Mouse (Mus musculus) CH12.LX (cell line): ENCODE results near the gene Dsn1. TPM values are rescaled to one million over a fixed set of nuclear protein-coding genes. Genes with fewer than 3 reads are reported as not detected.

Experiments used
- DNase-seq: peaks from one replicate; pipeline ENCODE4 v3.0.0-alpha.2; 2013; ENCODE audit errors: extremely low read depth
- H3K27ac ChIP-seq: 2 replicates; pipeline ENCODE4 v1.5.1; 2012; ENCODE audit warnings: low read depth, mild to moderate bottlenecking, control low read depth, moderate library complexity; ENCODE audit not compliant: insufficient read depth
- H3K27me3 ChIP-seq: replicated peaks from 2 replicates; pipeline ENCODE3; 2012; ENCODE audit warnings: inconsistent platforms
- H3K36me3 ChIP-seq, 2 experiments: replicated peaks in 1 of 2; 2 replicates each; pipeline versions ENCODE3 to v1.6.1; 2012; ENCODE audit warnings: inconsistent platforms in 1 of 2, low read length in 1 of 2, mild to moderate bottlenecking in 1 of 2, mixed read lengths in 1 of 2, moderate library complexity in 1 of 2; ENCODE audit not compliant: control insufficient read depth in 1 of 2, insufficient read depth in 1 of 2
- H3K4me1 ChIP-seq, 2 experiments: 2 replicates each; pipeline ENCODE4 v1.6.1; 2012; ENCODE audit warnings: inconsistent platforms in 1 of 2, moderate library complexity in 1 of 2; ENCODE audit not compliant: insufficient read depth in 2 of 2, control insufficient read depth in 1 of 2
- H3K4me2 ChIP-seq: 2 replicates; pipeline ENCODE4 v1.6.1; 2012; ENCODE audit warnings: low read depth, mild to moderate bottlenecking, control low read depth; ENCODE audit not compliant: poor library complexity, insufficient read depth, severe bottlenecking
- H3K4me3 ChIP-seq, 3 experiments: fragments of 150-350 bp in 1 of 3; sonication (generic) in 1 of 3; replicated peaks in 1 of 3; 2 replicates each; pipeline versions ENCODE3 to v1.5.1; 2011 to 2012; ENCODE audit warnings: low read depth in 2 of 3, low read length in 2 of 3, mild to moderate bottlenecking in 2 of 3, moderate library complexity in 2 of 3, control low read depth in 1 of 3, improper control_type of control experiment in 1 of 3, inconsistent platforms in 1 of 3, mixed read lengths in 1 of 3; ENCODE audit not compliant: poor library complexity in 1 of 3
- H3K79me2 ChIP-seq: replicated peaks from 2 replicates; pipeline ENCODE4 v1.6.1; 2012; ENCODE audit warnings: mild to moderate bottlenecking, moderate library complexity; ENCODE audit not compliant: control insufficient read depth, poor library complexity, insufficient read depth, severe bottlenecking; ENCODE audit errors: extremely low read depth
- H3K9ac ChIP-seq: 2 replicates; pipeline ENCODE4 v1.6.1; 2012; ENCODE audit warnings: low read depth, mild to moderate bottlenecking, control low read depth, moderate library complexity; ENCODE audit not compliant: insufficient read depth
- H3K9me3 ChIP-seq: replicated peaks from 2 replicates; pipeline ENCODE3; 2012; ENCODE audit warnings: low read length, inconsistent platforms, mixed read lengths
- CTCF ChIP-seq, 2 experiments: IDR thresholded peaks in 1 of 2; conservative IDR thresholded peaks in 1 of 2; 2 replicates each; pipeline ENCODE4 v1.5.1; 2011 to 2012; ENCODE audit warnings: low read depth in 2 of 2, low read length in 2 of 2, improper control_type of control experiment in 1 of 2, inconsistent platforms in 1 of 2, mild to moderate bottlenecking in 1 of 2, moderate library complexity in 1 of 2
- E2F4 ChIP-seq: IDR thresholded peaks from 2 replicates; pipeline ENCODE4 v1.6.1; 2011; ENCODE audit warnings: low read depth, low read length, improper control_type of control experiment; ENCODE audit not compliant: insufficient replicate concordance
- ELF1 ChIP-seq: IDR thresholded peaks from 2 replicates; pipeline ENCODE4 v1.6.1; 2014; ENCODE audit warnings: low read depth, mild to moderate bottlenecking, inconsistent platforms, low read length, improper control_type of control experiment
- EP300 ChIP-seq: IDR thresholded peaks from 2 replicates; pipeline ENCODE4 v1.6.1; 2011; ENCODE audit warnings: low read length, improper control_type of control experiment
- ETS1 ChIP-seq: conservative IDR thresholded peaks from 2 replicates; pipeline ENCODE4 v1.6.1; 2012; ENCODE audit warnings: low read depth, mild to moderate bottlenecking, inconsistent platforms, low read length, improper control_type of control experiment, moderate library complexity
- GABPA ChIP-seq: IDR thresholded peaks from 2 replicates; pipeline ENCODE4 v1.6.1; 2012; ENCODE audit warnings: low read depth, low read length, improper control_type of control experiment, inconsistent platforms; ENCODE audit not compliant: insufficient replicate concordance
- IRF4 ChIP-seq: IDR thresholded peaks from 2 replicates; pipeline ENCODE4 v1.6.1; 2014; ENCODE audit warnings: low read depth, mild to moderate bottlenecking, inconsistent platforms, low read length, improper control_type of control experiment
- MAFK ChIP-seq: IDR thresholded peaks from 2 replicates; pipeline ENCODE4 v1.6.1; 2011; ENCODE audit warnings: low read length, improper control_type of control experiment; ENCODE audit not compliant: insufficient replicate concordance
- MAX ChIP-seq: IDR thresholded peaks from 2 replicates; pipeline ENCODE4 v1.6.1; 2011; ENCODE audit warnings: low read length, improper control_type of control experiment
- MAZ ChIP-seq: IDR thresholded peaks from 2 replicates; pipeline ENCODE4 v1.6.1; 2012; ENCODE audit warnings: low read depth, mild to moderate bottlenecking, inconsistent platforms, low read length, improper control_type of control experiment, moderate library complexity
- MEF2A ChIP-seq: IDR thresholded peaks from 2 replicates; pipeline ENCODE4 v1.6.1; 2014; ENCODE audit warnings: low read depth, mild to moderate bottlenecking, inconsistent platforms, low read length, improper control_type of control experiment, borderline replicate concordance
- NELFE ChIP-seq: IDR thresholded peaks from 2 replicates; pipeline ENCODE4 v1.6.1; 2011; ENCODE audit warnings: low read depth, low read length, improper control_type of control experiment
- PAX5 ChIP-seq: IDR thresholded peaks from 2 replicates; pipeline ENCODE4 v1.6.1; 2012; ENCODE audit warnings: low read length, inconsistent platforms, mixed read lengths
- POLR2A ChIP-seq: IDR thresholded peaks from 2 replicates; pipeline ENCODE4 v1.6.1; 2011; ENCODE audit warnings: low read depth, mild to moderate bottlenecking, improper control_type of control experiment, low read length
- SIN3A ChIP-seq: IDR thresholded peaks from 2 replicates; pipeline ENCODE4 v1.6.1; 2012; ENCODE audit warnings: low read length, improper control_type of control experiment, inconsistent platforms
- SMC3 ChIP-seq: IDR thresholded peaks from 2 replicates; pipeline ENCODE4 v1.6.1; 2011; ENCODE audit warnings: low read depth, low read length, improper control_type of control experiment
- TBP ChIP-seq: conservative IDR thresholded peaks from 2 replicates; pipeline ENCODE4 v1.6.1; 2011; ENCODE audit warnings: low read depth, low read length, improper control_type of control experiment
- UBTF ChIP-seq: IDR thresholded peaks from 2 replicates; pipeline ENCODE4 v1.6.1; 2012; ENCODE audit warnings: low read depth, mild to moderate bottlenecking, inconsistent platforms, low read length, improper control_type of control experiment, moderate library complexity
- ZC3H11A ChIP-seq: IDR thresholded peaks from 2 replicates; pipeline ENCODE4 v1.6.1; 2012; ENCODE audit warnings: low read depth, mild to moderate bottlenecking, inconsistent platforms, low read length, improper control_type of control experiment
- ZKSCAN1 ChIP-seq: IDR thresholded peaks from 2 replicates; pipeline ENCODE4 v1.6.1; 2012; ENCODE audit warnings: low read depth, inconsistent platforms, low read length, improper control_type of control experiment, borderline replicate concordance
- ZNF384 ChIP-seq: IDR thresholded peaks from 2 replicates; pipeline ENCODE4 v1.6.1; 2012; ENCODE audit warnings: low read depth, low read length, improper control_type of control experiment, inconsistent platforms
- dilution Hi-C: fragments of 300-500 bp; cut with MboI; formaldehyde crosslinking; loops from 2 replicates; pipeline ENCODE4 v1.14.3; 2020; ENCODE audit warnings: low sequenced_read_pairs; ENCODE audit not compliant: extremely low pct_unique_long_range_greater_than_20kb, extremely low pct_ligation_motif_present
- in situ Hi-C: fragments of 300-500 bp; cut with MboI; formaldehyde crosslinking; loops from 3 replicates; pipeline ENCODE4 v1.14.3; 2019; ENCODE audit warnings: low sequenced_read_pairs, low pct_ligation_motif_present, low pct_unique_long_range_greater_than_20kb, mixed read lengths
- polyA plus RNA-seq: library from polyadenylated mRNA; unstranded; fragments of >175 nt; gene quantifications from 2 replicates; pipeline ENCODE4 v1.2.1, GENCODE M21; 2012; ENCODE audit warnings: low read depth; ENCODE audit not compliant: insufficient read length
- total RNA-seq, 2 experiments: library from RNA; depleted of rRNA; stranded (reverse); fragments of 300-350 nt in 1 of 2; fragments of >200 nt in 1 of 2; gene quantifications; 2 replicates each; pipeline ENCODE4 v1.2.3; 2012 to 2014

Dsn1 gene
- total and polyA plus RNA-seq, 3 experiments = 23.2 to 34.3 (median 25.6) TPM

DNA sequence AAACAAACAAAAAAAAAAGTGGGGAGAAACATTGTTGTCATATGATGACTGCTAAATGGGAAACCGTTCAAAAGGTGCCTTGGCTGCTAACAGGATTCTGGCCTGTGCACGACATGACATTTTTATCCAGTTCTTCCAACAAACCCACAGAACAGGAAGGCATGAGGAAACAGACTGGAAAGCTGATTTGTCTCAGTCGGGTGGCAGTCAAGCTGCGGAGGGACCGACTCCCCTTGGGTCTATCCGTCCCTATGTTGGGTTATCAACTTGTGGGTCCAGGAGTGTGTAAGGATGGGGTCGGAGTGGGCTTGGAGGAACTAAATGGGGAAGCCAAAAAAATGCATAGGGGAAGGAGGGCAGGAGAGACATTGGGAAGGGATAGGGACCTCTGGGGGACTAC, 34.5 kb upstream of the Dsn1 start:
- 0 out of 4 replicates have a peak, but pooled peaks cover 0 to 2% of the 10 kb centered on the region in 2 experiments for H3K4me1 ChIP-seq

DNA sequence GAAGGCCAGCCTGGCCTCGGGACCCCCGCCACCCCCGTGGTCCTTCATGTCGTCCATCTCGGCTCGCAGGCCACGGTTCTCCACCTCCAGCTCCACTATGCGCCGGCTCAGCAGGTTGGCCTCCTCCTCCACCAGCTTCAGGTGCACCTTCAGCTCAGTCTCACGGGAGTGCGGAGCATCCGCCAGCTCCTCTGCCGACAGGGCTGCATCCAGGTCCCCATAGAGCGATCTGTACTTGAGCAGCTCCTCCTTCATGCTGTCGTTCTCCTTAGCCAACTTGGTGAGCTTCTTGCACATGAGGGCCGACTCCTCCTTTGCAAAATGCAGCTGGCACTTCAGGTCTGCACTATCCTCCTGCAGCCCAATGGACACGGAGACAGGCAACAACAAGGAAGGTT, 33.7 kb upstream of the Dsn1 start:
- in situ Hi-C loops (no loop called here), dilution Hi-C loops (no loop called here)
- TF ChIP-seq UBTF (no peak), SMC3 (no peak), POLR2A (no peak), EP300 (no peak), MAZ (no peak), TBP (no peak)
- no peaks in the 10 kb centered on the region for H3K79me2 ChIP-seq
- 0 out of 4 replicates have a peak, but pooled peaks cover 0 to 2% of the 10 kb centered on the region in 2 experiments for H3K4me1 ChIP-seq
- no peak overlapping the region for H3K27ac ChIP-seq
- H3K4me3 ChIP-seq = no peak overlapping the region
- no peaks in the 10 kb centered on the region for H3K27me3 ChIP-seq
- H3K4me2 ChIP-seq = no peak overlapping the region
- DNase-seq = no peak
- H3K36me3 ChIP-seq = peaks cover 5 to 22% of the 10 kb centered on the region in 2 experiments
- peaks cover 1% of the 10 kb centered on the region for H3K9me3 ChIP-seq
- no peak overlapping the region for H3K9ac ChIP-seq

More for the DNA sequence above, 34.5 kb upstream of the Dsn1 start:
- peaks cover 5 to 22% of the 10 kb centered on the region in 2 experiments for H3K36me3 ChIP-seq
- in situ Hi-C loops = no loop called here
- no peak for DNase-seq
- H3K9ac ChIP-seq = no peak overlapping the region
- H3K27ac ChIP-seq = no peak overlapping the region
- dilution Hi-C loops = no loop called here
- no peaks in the 10 kb centered on the region for H3K79me2 ChIP-seq
- TF ChIP-seq ZC3H11A = no peak
- TF ChIP-seq GABPA = no peak
- H3K9me3 ChIP-seq = peaks cover 4% of the 10 kb centered on the region
- no peak overlapping the region for H3K4me3 ChIP-seq
- no peak overlapping the region for H3K4me2 ChIP-seq
- no peaks in the 10 kb centered on the region for H3K27me3 ChIP-seq

DNA sequence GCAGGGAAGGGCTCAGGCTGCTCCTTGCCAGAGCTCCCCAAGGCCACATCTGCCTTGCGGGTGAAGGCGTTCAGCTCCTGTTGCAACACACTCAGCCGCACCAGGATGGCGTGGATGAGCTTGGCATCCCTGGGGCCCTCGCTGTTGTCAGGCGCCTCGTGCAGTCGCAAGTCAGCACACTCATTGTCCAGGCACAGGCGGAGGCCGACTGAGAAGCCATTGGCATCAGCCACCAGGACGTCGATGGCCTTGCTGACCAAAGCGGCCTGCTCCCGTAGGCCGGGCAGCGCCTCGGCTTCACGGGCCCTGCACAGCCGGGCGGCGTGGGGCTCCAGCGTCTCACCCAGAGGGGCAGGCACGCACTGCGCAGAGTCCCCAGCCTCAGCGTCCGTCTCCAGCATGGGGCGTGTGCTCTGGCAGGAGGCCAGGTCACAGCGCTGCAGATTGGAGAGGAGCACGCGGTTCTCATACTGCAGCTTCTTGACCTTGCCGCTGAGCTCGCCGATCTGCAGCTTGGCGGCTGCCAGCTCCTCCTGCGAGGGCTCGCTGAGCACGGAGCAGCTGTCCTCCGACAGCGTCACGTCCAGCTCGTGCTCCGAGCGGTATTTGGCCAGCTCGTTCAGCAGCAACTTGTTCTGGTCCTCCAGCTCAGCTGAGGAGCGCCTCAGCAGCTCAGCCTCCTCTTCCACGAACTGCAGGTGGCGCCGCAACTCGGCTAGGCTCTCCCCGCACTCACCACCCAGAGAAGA, 33.1 kb upstream of the Dsn1 start:
- no peak overlapping the region for H3K27ac ChIP-seq
- H3K9me3 ChIP-seq = no peaks in the 10 kb centered on the region
- H3K79me2 ChIP-seq = no peaks in the 10 kb centered on the region
- peaks cover 5 to 22% of the 10 kb centered on the region in 2 experiments for H3K36me3 ChIP-seq
- no peak overlapping the region for H3K4me2 ChIP-seq
- peaks cover 0 to 2% of the 10 kb centered on the region in 2 experiments; a peak in 1 of 4 replicates for H3K4me1 ChIP-seq
- in situ Hi-C loops = loop anchor here (5.0 kb wide), 1 partner anchor 47 kb away; the partner anchor contains the start of gene Tldc2
- no peak for DNase-seq
- TF ChIP-seq ELF1 (no peak), ZKSCAN1 (no peak), MAX (no peak), POLR2A (no peak), IRF4 (no peak), CTCF (conservative IDR thresholded peaks at IDR 0.05 in 1 of 2, IDR thresholded peaks at IDR 0.05 in 1 of 2; ENCODE audit: low read depth in 2 of 2, low read length in 2 of 2) (peak in 1 of 2 experiments; percentile 20; a peak in 2 of 4 replicates), PAX5 (no peak), NELFE (no peak), ETS1 (no peak), SMC3 (peak; percentile 9; the same call in 1 of the 2 replicates), ZNF384 (no peak), ZC3H11A (no peak), MAFK (no peak), EP300 (no peak), MEF2A (no peak), SIN3A (no peak), E2F4 (no peak)
- TF ChIP-seq, all 38 proteins: peak for 2
- Histone ChIP-seq H3K4me3 (no peak overlapping the region), H3K9ac (no peak overlapping the region), H3K27me3 (no peaks in the 10 kb centered on the region)
- dilution Hi-C loops = no loop called here
